ENCODE assay signal across 18 mouse cellular contexts in the genomic region with DNA sequence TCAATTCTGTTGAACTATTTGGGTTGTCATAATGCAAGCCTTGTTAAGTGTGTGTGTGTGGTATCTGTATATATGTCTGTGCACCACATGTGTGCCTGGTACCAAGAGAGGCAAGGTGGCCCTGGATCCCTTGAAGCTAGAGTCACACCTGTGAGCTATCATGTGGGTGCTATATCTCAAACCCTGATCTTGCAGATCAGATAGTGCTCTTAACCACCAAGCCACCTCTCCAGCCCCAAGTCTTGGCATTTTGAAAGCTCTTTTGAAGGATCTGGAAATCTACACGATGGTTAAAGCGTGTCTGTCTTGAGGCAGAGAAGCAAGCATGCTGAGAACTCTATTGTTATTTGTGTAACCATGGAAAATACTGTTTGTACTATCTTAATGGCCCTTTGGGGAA. TPM values are rescaled to one million over a fixed set of nuclear protein-coding genes. Genes with fewer than 3 reads are reported as not detected.
"Had no signal": no experiment of that assay in that cellular context is flagged by ENCODE, and none has a peak within 500 bp of the region (broad histone marks: within the 10 kb centered on the region; RNA-seq: fewer than 3 reads in every experiment).

No protein-coding gene starts in this region.

- H3K27ac ChIP-seq: intestine, embryonic 15.5 days; kidney, embryonic 15.5 days; limb, embryonic 12.5 days; liver, embryonic 13.5 days; lung, embryonic 15.5 days; macrophage; midbrain, embryonic 13.5 days; stomach, postnatal 0 days had no signal

- ATAC-seq: intestine, embryonic 15.5 days; liver, postnatal 0 days; midbrain, embryonic 13.5 days had no signal

- DNase-seq: kidney, adult 18-20 months; kidney, postnatal 14 days; layer of hippocampus, adult 9-11 months; layer of hippocampus, postnatal 36 days; liver; liver, embryonic 13.5 days; liver, postnatal 0 days; lung, postnatal 14 days; right cerebral cortex, postnatal 14 days had no signal

- H3K9me3 ChIP-seq: intestine, embryonic 15.5 days; kidney, embryonic 15.5 days; limb, embryonic 12.5 days; liver, embryonic 13.5 days; lung, embryonic 15.5 days; megakaryocyte, embryonic 14.5 days; midbrain, embryonic 13.5 days had no signal

- H3K4me1 ChIP-seq: intestine, embryonic 15.5 days; kidney, embryonic 15.5 days; limb, embryonic 12.5 days; lung, embryonic 15.5 days; midbrain, embryonic 13.5 days had no signal

- H3K4me2 ChIP-seq: intestine, embryonic 15.5 days; kidney, embryonic 15.5 days; limb, embryonic 12.5 days; liver, embryonic 13.5 days; lung, embryonic 15.5 days; midbrain, embryonic 13.5 days had no signal

- H3K4me3 ChIP-seq: intestine, embryonic 15.5 days; kidney, embryonic 15.5 days; limb, embryonic 12.5 days; liver, embryonic 13.5 days; lung, embryonic 15.5 days; megakaryocyte, embryonic 14.5 days; midbrain, embryonic 13.5 days had no signal

- H3K27me3 ChIP-seq: intestine, embryonic 15.5 days; kidney, embryonic 15.5 days; limb, embryonic 12.5 days; liver, embryonic 13.5 days; lung, embryonic 15.5 days; megakaryocyte, embryonic 14.5 days; midbrain, embryonic 13.5 days had no signal

- H3K9ac ChIP-seq: intestine, embryonic 15.5 days; kidney, embryonic 15.5 days; limb, embryonic 12.5 days; liver, embryonic 13.5 days; liver, postnatal 0 days; lung, embryonic 15.5 days; midbrain, embryonic 13.5 days had no signal

RNA-seq across cellular contexts. Expression of a gene that starts 40.4 kb away (rescaled TPM):
- total RNA-seq: midbrain, postnatal 0 days had no signal
- polyA plus RNA-seq: liver, embryonic 13.5 days; liver, postnatal 0 days; macrophage; midbrain, postnatal 0 days had no signal
